Mouse (Mus musculus) thymus, postnatal 0 days (tissue): ENCODE data around the gene Fn1. TPM values are rescaled to one million over a fixed set of nuclear protein-coding genes. Genes with fewer than 3 reads are reported as not detected.
A peak's percentile ranks its signal among the peaks of the same experiment; 100 is the strongest.

Experiments
- DNase-seq: peaks from one replicate; pipeline ENCODE4 v3.0.0-alpha.2; 2015; ENCODE audit warnings: low spot score
- polyA plus RNA-seq: library from polyadenylated mRNA; unstranded; fragments of >200 nt; fragmentation: Nextera tagmentation; extraction: Ambion mirVana; gene quantifications from 2 replicates; pipeline ENCODE4 v1.2.1, GENCODE M21; 2015

Fn1 gene
- polyA plus RNA-seq, 1 experiment from 2014 or later, result 39.1 TPM

DNA sequence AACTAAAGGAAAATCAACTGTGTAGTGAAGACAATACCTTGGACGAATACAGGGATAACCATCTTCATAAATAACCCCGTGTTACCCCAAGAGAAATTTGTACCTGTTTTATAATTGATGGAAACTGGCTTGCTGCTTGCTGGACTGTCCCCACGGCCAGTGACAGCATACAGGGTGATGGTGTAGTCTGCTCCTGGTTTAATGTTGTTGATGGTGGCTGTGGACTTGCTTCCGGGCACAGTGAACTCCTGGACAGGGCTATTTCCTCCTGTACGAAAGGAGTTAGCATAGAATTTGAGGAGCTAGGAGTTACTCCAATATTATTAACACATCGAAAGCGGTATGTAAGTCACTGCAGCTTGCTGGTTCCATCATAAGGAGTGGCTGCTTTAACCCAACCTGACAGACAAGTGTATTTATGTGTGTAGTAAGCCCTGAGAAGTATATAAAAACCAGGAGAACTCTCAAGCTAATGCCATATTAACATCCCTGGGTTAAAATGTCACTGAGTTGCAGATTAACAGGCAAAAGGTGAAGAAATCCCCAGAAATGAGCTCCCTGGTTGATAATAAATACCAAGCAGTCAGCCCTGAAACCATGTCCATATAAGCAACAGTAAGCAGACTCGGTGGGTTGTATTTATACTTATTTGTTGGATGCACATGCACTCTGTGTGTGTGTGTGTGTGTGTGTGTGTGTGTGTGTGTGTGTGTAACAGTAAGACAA, 46.2 kb downstream of the Fn1 start:
- no peak for DNase-seq

GRCm38 (mm10) chr1:71605751-71606150, 47.2 kb downstream of the Fn1 start:
- DNase-seq, result no peak

- no peak for DNase-seq
Measured at GRCm38 (mm10) chr1:71595365-71595764, 57.6 kb downstream of the Fn1 start.

DNA sequence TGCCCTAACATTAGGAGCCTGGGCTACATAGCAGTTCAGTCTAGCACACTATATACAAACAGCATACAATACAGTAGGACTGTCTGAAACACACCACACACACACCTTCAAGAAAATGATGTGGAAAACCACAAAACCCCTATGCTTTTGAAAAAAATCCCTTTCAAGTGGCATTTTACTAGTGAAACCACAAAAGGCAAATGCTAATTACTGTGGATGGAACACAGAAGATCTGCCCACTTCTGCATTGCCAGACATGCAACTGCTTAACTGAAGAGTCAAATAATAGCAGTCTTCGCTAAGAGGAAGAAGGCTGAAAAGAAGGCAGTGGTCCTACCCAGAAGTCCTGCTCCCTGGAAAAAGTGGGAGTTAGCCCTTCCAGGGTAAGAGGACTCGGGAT, 58.7 kb downstream of the Fn1 start:
- peak; percentile 8 for DNase-seq

DNA sequence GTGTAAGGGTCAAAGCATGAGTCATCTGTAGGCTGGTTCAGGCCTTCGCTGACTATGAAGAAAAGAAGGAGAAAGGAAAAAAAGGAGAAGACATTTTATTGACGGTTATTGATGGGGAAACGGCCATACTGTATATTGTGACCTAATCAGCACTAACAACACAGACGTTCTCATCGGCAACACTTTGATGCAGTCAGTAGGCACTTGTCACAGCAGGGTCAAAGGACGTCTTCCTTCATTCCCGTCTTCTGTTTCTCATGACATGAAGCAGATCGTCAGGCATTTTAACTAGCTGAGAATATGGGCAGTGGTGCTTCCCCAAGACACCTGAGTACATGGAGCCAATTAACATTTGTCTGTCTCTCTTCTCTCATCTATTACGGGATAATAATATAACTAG, 59.8 kb downstream of the Fn1 start:
- DNase-seq, result no peak

GRCm38 (mm10) chr1:71590038-71590437, 63.0 kb downstream of the Fn1 start:
- no peak for DNase-seq

DNA sequence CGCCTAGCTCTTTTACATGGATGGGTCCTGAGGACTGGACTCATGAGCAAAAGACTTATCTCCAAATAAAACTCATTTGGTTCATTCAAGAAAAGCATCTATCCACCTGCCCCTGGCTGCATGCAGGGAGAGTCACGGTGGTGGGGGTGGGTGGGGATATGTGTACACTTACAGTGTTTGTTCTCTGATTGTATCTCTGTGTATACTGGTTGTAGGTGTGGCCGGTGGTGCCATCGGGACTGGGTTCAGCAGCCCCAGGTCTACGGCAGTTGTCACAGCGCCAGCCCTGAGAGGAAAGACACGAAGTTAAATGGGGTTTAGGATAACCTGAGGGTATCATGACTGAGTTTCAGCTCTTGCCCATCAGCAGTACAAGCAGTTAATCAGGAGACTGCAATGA, 66.3 kb downstream of the Fn1 start:
- no peak for DNase-seq

DNA sequence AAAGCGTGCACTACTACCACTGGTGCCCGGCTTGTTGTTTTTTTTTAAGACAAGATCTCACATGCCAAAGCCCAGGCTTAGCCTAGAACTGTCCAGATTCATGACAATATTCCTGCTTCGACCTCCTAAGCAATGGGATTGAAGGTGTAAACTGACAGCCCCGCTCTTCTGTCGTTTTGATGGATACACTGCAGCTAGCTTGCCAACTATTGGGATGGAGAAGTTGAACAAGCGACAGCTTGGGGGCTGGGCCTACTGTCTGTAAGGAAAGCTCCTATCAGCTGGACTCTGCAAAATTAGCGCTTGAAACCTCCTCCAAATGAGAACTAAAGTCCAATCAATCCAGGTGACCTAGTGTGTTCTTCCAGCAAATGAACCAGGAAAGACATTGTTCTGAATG, 69.1 kb downstream of the Fn1 start:
- DNase-seq, result no peak

DNA sequence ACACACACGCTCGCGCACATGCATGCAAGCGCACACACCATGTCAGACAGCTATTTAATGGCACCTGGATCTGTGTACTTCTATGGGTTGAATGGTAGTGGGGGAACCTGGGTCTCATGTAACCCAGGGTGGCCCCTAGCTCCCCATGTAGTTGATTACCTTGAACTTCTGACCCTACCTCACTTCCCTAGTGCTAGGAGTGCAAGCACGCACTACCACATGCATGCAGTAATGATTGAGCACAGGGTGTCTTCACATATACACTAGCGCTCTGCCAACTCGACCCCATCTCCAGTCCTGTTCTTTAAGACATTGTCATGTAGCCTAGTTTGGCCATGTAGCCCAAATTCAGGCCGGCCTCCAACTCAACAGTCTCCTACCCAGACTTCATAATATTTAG, 69.7 kb downstream of the Fn1 start:
- DNase-seq, result no peak

GRCm38 (mm10) chr1:71580408-71580807, 72.6 kb downstream of the Fn1 start:
- no peak for DNase-seq

GRCm38 (mm10) chr1:71579526-71579925, 73.5 kb downstream of the Fn1 start:
- no peak for DNase-seq

DNA sequence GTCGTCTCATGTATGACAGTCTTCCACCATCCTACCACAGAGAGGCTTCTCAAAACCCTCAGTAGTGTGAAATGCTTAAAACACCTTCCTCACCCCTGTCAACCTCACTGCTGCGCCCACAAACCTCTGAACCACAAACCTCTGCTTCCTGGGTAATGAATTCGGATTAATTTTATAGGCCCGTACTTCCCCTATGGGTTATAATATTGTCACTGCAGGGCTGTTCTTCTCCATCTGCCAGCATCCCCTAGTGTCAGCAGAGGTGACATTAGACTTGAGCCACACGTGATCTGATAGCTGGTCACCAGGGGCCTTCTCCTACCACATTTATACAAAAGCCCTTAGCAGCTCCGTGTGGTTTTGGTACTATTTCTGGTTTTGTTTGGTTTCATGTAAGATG, 76.2 kb downstream of the Fn1 start:
- DNase-seq, result no peak

- no peak for DNase-seq
Measured at GRCm38 (mm10) chr1:71575987-71576386, 77.0 kb downstream of the Fn1 start.

DNA sequence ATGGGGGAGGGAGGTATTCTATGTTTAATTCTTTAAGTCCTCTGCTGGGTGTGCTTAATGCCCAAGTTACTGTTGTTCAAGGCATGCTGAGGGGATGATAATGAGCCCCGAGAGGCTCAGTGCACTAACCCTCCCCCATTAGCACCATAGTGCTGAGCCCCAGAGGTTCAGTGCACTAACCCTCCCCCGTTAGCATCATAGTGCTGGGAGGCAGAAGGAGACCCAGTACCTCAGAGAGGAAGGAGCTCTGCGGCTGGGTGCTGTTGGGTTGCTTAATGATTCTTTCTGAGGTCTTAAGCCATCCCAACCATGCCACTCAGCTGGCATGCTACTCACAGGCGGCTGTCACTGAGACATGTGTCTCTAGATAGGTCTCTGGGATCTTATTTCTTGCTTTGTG, 82.9 kb downstream of the Fn1 start:
- no peak for DNase-seq

- no peak for DNase-seq
Measured at GRCm38 (mm10) chr1:71567884-71568605, 85.0 kb downstream of the Fn1 start.

DNA sequence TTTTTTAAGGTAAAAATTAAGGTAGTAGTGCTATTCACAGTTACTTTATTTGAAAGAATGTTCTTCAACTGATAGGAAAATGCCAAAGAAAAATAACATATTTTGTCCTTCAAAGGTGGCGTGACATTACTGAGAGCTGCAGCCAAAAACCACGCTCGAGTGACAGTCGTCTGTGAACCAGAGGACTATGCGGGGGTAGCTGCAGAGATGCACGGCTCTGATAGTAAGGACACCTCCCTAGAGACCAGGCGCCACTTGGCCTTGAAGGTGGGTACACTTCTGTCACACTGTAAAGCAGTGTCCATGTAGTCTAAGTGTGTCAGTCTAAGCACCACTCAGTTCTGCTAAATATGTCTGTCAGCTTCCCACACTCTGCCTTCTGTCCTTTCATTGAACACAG, 88.7 kb downstream of the Fn1 start:
- no peak for DNase-seq

DNA sequence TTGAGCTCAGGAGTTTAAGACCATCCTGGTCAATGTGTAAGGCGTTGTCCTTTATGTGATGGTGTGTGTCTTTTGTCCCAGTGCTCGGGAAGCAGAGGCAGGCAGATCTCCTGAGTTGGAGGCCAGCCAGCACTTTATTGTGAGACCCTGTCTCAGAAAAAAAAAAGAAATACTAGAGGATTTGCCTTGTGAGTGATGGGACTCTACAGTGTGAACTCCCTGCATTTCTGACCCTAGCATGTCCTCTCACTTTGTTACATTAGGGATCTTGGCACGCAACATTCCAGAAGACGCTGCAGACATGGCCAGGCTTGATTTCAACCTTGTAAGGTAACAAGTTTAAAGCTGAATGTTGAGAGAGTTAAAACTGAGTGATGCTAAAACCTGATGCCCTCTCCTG, 92.4 kb downstream of the Fn1 start:
- DNase-seq, result no peak

DNA sequence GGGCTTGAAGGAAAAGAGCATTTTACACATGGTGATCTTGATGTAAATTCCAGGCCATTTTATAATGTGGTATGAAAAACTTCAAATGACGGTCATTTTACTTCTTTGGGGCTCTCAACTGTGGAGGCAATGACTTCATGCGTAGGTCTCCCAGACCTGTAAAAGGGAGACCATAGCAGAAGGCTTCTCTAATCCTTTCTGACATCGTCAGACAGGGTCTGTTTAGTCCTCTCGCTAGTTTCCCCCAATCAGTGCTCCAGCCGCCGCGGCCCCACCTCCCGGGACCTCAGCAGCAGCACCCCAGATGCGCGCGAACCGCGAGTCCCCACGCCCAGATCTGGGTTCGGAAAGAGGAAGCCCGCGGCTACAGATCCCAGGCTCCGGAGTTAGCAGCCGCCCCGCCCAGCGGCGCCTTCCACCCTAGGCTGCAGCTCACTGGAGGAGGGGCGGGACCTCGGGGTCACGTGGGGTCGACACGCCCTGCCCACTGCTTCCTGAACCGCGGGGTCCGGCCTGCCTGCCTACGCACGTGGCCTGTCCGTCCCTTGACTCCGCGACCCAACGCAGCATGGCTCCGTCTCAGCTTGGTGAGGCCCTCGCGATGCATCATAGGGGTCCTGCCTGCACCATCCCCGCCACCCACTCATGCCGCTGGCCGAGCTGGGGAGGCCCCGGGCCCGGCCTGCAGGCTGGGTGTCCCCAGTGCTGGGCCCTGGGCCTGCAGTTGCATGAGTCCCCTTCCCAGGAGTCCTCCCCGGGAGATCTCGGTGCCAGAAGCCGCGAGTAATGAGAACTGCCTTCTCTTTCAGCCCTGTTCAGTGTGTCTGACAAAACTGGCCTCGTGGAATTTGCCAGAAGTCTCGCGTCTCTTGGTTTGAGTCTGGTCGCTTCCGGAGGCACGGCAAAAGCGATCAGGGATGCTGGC, 96.0 kb downstream of the Fn1 start, which contains the start of gene Atic:
Gene Atic (plus strand): TSS at position 463 of the 925 bp plus-strand sequence.
- DNase-seq, result peak; percentile 92

DNA sequence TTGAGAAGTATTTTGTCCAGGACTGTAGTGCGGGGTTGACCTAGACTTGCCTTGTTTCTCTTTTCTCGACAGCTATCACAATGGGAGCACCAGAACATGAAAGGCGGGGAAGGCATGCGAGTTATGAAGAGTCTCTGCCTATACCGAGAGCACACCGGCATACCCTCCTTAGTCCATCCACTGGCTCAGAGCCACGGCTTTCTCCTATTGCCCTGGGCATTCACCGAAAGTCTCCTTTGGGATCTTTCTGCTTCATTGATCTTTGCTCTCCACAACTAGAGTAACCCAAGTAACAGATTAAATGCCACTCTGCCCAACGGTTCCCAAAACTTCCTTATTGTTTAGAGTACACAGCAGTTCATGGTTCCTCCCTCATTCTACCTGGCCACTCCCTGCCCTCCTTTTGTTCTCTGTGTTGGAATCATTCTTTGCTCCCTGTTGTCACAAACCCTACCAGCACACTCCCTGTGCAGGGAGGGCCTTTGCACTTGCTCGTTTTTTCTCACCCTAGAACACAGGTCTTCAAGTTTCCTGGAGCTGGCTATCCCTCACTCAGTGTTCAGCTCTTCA, 102.3 kb downstream of the Fn1 start:
- DNase-seq, result no peak

GRCm38 (mm10) chr1:71540437-71540836, 112.6 kb downstream of the Fn1 start:
- DNase-seq, result no peak

- DNase-seq, result no peak
Measured at GRCm38 (mm10) chr1:71539641-71540040, 113.4 kb downstream of the Fn1 start.
